Mouse (Mus musculus) cerebellum, adult 9-10 months (tissue): Measurements from ENCODE around the gene Tef.
A peak's percentile ranks its signal among the peaks of the same experiment; 100 is the strongest.

Source experiments
- DNase-seq: peaks from one replicate; pipeline ENCODE4 v3.0.0; 2022

The Tef gene

DNA sequence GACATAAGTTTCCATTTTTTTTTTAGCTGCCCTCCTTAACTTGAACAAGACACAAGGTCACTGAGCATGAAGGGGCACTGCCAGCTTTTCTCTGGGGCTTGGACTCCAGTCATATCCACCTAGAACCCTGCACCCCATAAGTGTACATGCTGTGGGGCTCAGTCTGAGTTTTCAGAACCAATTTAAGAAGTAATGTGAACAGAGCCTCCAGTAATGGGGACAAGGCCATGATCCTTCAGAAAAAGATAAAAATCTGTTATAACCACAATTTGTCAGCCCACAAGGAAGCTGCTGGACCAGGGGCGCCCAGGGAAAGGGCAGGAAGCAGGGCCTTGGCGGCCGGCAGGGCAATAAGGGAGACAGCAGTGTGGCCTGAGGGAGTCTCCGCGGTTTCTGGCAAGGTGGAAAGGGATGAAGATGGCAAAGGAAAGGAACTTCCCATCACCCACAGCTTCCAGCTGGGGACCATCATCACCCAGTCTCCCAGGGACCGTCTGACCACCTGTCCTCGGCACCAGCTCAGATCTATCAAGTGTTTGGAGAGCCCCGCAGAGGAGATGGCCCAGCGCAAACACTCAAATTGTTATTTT, 50.3 kb downstream of the Tef start:
- peak; percentile 69 for DNase-seq

DNA sequence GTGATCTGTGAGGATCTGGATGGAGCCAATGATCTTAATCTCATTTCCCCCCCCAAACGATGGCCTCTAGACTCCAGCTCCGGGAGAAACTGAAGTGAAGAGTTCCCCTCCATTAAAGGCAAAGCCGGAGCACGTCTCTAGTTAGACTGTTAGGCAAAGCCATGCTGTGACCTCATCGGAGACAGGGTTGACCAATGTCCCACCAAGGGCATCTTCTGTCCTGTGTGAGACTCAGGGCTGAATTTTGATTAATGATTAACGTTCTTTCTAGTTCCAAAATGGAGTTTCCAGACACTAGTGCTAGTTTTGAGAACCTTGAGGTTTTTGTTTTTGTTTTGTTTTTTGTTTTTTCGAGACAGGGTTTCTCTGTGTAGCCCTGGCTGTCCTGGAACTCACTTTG, 50.9 kb downstream of the Tef start:
- DNase-seq: no peak

DNA sequence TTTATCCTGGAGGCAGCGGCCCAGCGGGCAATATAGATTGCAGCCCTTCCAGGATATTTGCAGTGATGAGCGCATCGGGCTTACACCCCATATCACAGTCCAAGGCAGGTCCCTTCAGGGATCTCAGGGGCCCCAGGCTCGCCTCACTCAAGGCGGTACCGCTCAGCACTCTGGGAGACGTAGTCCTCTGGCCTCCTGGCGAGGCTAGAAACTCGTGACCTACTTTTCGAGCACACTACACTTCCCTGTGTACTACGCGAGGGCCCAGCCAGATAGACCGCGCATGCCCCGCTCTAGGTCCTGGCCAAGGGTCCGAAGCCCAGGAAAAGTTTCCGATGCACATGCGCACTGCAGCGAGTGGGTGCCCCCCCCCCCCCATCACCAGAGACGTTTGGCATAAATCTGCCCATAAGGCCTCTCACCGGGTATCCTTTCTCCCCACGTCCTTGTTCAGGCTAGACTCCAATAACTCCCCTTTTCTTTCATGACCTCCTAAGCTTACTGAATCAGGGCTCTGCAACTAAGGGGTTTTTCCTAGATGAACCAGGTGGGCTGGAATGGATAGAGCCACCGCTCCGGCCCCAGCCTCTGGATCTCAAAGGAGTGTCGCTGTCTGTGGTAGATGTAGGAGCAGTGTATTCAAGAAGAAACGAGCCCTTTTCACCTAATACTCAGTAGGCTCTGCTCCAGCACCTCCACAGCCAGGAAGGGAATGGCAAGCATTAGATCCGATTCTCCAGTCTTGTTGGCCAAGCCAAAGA, 54.0 kb downstream of the Tef start:
- peak; percentile 95 for DNase-seq

DNA sequence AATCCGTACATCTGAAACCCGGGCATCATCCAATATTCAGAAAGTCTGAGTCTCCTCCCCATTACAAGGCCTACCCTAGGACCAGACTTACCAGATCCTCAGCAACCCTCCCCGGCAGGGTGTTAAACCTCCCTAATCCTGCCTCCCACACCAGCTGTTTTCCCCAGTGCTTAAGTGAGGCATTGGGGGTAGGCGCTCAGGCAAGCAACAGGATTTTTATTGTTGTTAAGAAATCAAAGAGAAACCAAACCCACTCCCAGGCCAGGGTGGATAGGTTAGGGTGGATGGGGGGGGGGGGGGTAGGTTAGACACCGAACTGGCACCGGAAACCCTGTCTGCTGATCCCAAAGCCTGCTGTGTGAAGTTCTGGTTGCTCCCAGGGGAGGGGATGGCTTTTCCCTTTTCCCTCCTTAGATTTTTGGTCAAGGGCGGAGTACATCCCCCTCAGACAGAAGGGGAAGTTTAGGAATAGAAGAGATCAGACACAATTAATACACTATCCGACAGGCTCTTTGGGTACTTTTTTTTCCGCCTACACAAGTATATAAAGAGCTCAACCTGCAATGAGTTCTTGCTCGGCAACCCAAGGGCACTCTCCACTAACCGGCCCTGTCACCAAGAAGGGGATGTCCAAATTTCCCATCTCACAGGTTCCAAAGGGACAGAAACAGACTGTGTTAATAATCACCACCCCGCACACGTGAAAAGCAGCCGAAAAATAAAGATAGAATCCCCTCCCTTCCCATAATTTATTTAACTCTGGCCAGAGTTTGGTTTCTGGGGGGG, 54.9 kb downstream of the Tef start:
- DNase-seq: peak; percentile 71

DNA sequence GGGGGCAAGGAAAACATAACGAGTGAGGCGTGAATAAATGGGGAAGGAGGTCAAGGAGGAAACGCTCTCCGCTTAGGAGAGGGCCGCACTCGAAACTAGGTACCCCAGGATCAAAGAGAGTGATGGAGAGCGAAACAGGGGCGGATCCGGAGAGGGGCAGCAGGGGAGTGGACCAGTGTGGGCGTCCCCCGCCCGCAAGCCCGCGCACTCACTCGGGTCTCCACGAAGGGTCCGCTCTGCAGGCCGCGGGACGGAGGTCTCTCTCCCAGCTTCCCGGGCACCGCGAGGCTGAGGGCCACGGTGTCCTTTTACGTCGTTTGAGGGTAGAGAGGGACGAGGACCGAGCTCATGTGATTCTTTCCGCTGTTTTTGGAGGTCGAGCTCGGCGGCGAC, 55.5 kb downstream of the Tef start:
- DNase-seq: no peak

DNA sequence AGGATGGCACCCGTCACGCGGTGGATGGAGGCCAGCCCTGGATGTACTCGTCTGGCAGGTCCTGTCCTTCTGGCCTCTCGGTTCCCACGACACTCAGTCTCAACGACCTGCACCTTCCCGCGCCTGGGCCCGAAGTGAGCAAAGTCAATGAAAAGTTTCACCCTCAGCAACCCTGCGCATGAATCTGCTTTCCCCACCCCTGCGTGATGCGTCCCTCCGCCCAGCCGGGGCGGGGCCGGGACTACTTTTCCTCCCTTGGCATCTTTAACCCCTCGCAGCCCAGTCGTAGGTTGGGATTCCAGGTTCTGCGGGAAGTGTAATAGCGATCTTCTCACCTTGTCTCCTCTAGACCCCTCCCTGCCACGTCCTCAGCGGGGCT, 55.9 kb downstream of the Tef start:
- peak; percentile 96 for DNase-seq

DNA sequence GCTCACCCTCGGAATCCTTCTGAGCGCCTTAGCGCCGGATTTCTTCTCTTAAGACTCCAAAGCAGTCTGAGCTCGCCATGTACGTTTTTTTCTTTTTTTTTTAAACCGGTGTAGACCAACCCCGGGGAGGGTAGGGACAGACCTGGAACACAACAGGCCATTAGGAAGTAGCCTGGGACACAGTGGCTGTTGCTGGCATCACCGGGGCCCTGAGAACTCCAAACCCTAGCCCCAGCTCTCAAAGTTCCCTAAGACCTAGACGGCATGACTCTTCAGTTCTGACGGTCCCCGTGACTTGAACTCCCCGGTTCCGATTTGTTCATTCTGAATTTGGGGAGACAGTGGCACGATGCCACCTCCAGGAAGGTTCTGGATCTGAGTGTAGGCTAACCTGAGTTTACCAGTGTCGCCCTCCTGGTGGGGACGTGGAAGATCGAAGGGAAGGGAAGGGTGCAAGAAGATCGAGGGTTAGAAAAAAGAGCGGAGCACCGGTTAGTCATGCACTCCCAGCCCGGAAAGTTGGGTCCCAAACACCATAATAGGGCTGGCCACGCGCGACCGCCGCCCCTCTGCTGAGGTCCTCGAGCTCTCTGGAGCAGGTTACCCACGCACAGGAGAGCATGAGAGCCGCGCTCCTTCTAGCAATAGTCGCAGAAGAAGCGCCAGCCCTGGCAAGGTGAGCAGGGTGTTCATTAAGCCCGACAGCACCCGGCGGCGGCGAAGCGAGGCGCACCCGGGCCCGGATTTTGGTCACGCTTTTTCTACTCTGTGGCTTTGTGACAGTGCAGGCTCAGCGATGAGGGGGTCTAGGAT, 56.5 kb downstream of the Tef start, which contains the start of gene Tob2:
TSS of gene Tob2 (minus strand) at position 280 of the 813 bp plus-strand sequence.
- peak; percentile 87 for DNase-seq

DNA sequence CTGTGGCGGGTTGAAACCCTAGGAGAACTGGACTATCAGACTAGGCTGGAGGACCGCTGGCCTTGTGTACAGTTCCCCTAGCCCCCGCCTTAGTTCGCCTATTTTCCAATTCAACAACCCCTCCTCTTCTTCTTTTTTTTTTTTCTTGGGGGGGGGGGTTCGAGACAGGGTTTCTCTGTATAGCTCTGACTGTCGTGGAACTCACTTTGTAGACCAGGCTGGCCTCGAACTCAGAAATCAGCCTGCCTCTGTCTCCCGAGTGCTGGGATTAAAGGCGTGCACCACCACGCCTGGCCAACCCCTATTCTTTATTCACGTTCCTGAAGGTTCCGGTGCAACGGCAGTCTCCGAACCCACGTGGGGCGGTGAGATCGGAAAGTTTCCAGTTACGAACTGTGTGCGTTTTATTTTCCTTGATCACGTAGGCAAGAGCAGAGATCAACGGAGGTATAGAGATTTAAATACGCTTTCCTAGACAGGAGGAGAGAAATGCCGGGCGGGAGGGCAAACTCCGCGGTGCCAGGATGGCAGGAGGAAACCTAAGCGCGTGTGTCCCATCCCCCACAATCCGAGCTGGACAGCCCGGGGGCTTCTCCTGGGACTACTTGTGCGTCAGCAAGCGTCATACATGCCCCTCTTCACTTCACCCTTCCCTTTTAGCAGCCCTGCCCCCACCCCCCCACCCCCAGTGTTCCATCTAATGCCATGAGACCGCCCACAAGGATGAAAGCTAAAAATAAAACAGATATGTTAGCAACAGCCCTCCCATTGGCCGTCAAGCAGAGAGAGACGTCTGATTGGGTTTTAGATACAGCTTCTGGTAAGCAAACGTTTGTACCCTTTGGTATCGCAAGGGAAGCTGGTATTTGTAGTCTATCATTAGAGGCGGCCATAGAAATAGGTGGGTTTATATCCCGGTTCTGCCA, 57.4 kb downstream of the Tef start:
- peak; percentile 98 for DNase-seq

DNA sequence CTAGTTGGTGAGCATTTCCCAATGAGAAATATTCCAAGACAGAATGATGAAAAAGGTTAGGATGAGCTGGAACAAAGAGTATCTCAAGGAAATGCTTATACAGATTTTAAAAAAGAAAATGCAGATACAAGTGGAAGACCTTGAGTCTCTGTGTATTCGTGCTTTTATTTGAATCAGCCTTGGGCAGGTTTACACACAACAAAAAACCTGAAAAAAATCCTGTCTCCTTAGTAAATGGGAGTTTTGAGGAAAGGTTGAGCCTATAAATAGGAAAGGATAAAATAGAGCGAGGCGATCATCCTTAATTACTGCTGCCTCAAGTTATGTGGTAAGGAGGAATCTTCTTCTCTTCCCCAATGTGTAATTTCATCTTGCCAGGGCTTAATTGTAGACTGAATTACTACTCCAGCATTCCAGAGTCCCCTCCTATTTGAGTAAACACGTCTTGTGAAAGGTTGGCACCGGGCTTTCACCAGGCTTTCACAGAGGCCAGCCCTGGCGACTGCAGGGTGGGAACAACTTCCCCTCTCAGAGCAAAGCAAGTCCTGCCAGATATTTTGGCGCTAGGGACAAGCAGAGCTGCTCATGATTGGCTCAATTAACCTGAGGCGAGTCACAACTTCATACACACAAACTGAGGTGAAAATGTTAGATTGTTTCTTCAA, 58.4 kb downstream of the Tef start:
- DNase-seq: peak; percentile 69

DNA sequence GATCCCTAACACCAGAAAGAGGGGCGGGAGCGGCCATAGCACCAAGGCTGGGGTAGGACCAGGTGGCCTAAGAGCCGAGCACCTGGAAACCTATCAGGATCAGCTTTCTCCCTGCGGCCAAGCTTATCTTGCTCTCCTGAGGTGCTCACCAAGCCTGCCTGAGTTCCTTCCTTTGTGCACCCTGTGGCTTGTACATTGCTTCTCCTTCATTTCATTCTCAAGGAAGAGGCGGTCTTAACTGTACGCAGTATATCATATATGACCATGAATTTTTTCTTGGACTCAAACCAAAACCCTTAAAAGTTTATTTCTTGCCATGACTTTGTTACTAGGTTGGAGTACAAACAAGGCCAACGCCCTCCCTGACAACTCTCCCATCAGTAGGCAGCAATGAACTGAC, 62.0 kb downstream of the Tef start:
- no peak for DNase-seq

DNA sequence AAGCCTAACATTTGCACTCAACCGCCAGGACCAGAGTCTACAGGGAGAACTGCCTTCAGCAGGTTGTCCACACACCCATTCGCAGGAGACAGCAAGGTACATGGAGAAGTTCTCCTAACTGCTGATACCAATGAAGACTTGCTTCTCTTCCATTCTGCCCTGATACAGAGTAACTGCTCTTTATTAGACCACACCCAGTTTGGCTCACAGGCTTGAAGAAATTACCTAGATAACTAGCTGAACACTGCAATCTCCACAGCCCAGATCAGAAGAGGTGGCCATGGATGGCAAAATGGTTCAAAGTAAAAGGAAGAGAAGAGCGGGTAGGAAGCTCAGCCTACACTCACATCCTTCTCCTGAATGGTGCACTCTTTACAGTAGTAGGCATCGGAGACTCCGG, 67.8 kb downstream of the Tef start:
- no peak for DNase-seq

DNA sequence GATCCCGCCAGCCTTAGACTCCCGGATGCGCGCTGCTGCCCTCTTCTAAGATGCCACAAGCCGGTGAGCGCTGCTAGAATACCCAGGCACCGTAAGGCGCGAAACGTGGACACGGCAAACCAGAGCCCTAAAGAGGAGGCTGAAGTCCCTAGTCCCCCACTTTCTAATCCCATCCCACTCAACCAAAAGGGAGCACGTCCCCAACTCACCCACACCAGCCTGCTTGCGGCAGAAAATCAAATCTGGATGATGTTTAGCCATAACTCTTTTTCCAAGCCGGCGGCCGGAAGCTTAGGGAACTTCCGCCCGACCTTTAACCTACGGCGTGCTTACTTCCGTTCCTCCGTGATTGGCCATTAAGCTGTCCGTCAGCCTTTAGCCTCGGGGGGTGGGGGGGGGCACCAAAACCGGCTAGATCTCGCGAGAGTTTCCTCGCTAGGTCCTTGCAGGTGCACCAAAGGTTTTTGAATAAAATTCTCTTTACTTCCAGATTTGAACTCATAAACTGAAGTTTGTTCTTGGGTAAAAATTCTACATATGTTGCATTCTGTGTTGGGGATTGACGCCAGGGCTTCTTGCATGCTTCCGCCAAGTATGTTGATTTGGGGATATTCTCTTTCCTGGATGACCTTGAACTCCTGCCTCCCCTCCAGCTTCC, 69.5 kb downstream of the Tef start, which contains the start of gene Phf5a:
TSS of gene Phf5a (minus strand) at position 308 of the 658 bp plus-strand sequence.
- no peak for DNase-seq

DNA sequence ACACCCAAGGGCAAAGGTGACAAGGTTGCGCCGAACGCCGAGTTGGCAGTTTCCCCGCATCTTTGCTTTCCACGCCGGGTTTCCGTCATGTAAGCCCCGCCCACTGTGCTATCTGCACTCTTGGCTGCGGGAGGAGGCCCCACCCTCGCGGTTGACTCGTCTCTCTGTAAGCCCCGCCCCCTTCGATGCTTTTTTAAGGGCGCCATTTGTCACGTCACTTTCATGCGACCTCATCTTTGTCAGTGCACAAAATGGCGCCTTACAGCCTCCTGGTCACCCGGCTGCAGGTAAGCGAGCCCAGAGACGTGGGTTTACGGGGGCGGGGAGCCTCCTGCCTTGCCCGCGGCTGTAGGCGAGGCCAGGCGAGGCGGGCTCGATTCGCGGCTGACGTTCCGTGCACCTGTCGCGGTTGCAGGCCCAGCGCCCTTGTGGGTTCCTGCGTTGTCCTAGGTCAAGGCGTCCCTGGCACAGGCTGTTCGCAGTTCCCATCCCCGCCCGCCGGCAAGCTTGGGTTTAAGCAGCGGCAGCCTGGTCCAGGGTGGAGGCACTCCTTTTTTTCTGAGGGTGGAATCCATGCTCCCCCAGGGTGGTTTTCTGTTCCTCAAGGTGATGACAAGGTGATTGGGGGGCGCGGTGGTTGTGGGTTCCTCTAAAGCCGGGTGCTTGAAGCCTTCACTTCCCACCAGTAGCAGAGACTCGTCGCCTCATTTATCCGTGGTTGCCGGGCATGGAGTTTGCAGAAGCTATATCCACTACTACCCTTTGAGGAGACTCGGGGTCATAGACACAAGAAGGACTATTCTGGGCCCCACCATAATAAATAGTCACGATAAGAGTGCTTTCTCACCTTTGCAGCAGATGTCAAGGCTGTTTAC, 70.3 kb downstream of the Tef start, which contains the start of gene Aco2:
TSS of gene Aco2 (plus strand) at position 48 of the 875 bp plus-strand sequence.
- peak; percentile 100 for DNase-seq
